ENCODE assay signal across 27 mouse cellular contexts in genomic region chr2:52609486-52609885, GRCm38 (mm10).
"Had no signal": no experiment of that assay in that cellular context is flagged by ENCODE, and none has a peak within 500 bp of the region (broad histone marks: within the 10 kb centered on the region; RNA-seq: fewer than 3 reads in every experiment).

No protein-coding gene starts in this region.

- H3K36me3 ChIP-seq: limb, embryonic 10.5 days; limb, embryonic 12.5 days; limb, embryonic 13.5 days; limb, embryonic 15.5 days; liver, embryonic 12.5 days; liver, embryonic 13.5 days; liver, embryonic 15.5 days; lung, embryonic 15.5 days; midbrain, embryonic 10.5 days; midbrain, embryonic 12.5 days; midbrain, embryonic 13.5 days; midbrain, embryonic 15.5 days had no signal

- H3K4me1 ChIP-seq: limb, embryonic 10.5 days; limb, embryonic 12.5 days; limb, embryonic 13.5 days; limb, embryonic 15.5 days; liver, embryonic 15.5 days; lung, embryonic 15.5 days had no signal

- H3K9me3 ChIP-seq: limb, embryonic 10.5 days; limb, embryonic 12.5 days; limb, embryonic 13.5 days; limb, embryonic 15.5 days; liver, embryonic 12.5 days; liver, embryonic 13.5 days; liver, embryonic 15.5 days; lung, embryonic 15.5 days; megakaryocyte, embryonic 14.5 days; midbrain, embryonic 10.5 days; midbrain, embryonic 12.5 days; midbrain, embryonic 13.5 days; midbrain, embryonic 15.5 days had no signal

- H3K9ac ChIP-seq: limb, embryonic 12.5 days; limb, embryonic 13.5 days; limb, embryonic 15.5 days; liver, embryonic 12.5 days; liver, embryonic 13.5 days; liver, embryonic 14.5 days; liver, embryonic 15.5 days; liver, postnatal 0 days; lung, embryonic 14.5 days; lung, embryonic 15.5 days; midbrain, embryonic 12.5 days; midbrain, embryonic 13.5 days; midbrain, embryonic 15.5 days had no signal

- DNase-seq: left cerebral cortex, postnatal 4 days; liver; liver, embryonic 13.5 days; liver, postnatal 0 days; lung, adult 18-20 months; lung, adult 2 months; lung, embryonic 14.5 days; lung, postnatal 10 days; lung, postnatal 14 days; lung, postnatal 36 days; lung, postnatal 4 days; midbrain, embryonic 14.5 days had no signal

- H3K27ac ChIP-seq: limb, embryonic 10.5 days; limb, embryonic 12.5 days; limb, embryonic 13.5 days; limb, embryonic 15.5 days; liver, embryonic 12.5 days; liver, embryonic 13.5 days; liver, embryonic 14.5 days; liver, embryonic 15.5 days; lung, embryonic 15.5 days; macrophage; midbrain, embryonic 10.5 days; midbrain, embryonic 12.5 days; midbrain, embryonic 13.5 days; midbrain, embryonic 15.5 days had no signal

- H3K27me3 ChIP-seq: limb, embryonic 12.5 days; limb, embryonic 13.5 days; limb, embryonic 15.5 days; liver, embryonic 12.5 days; liver, embryonic 13.5 days; liver, embryonic 15.5 days; lung, embryonic 15.5 days; megakaryocyte, embryonic 14.5 days; midbrain, embryonic 12.5 days; midbrain, embryonic 13.5 days; midbrain, embryonic 15.5 days had no signal

- H3K4me3 ChIP-seq: limb, embryonic 10.5 days; limb, embryonic 12.5 days; limb, embryonic 13.5 days; limb, embryonic 15.5 days; liver, embryonic 12.5 days; liver, embryonic 13.5 days; liver, embryonic 15.5 days; lung, embryonic 15.5 days; megakaryocyte, embryonic 14.5 days; midbrain, embryonic 10.5 days; midbrain, embryonic 12.5 days; midbrain, embryonic 13.5 days; midbrain, embryonic 15.5 days; myocyte had no signal
